Mouse (Mus musculus) CH12.LX (cell line): ENCODE measurements around the gene Hps3. TPM values are rescaled to one million over a fixed set of nuclear protein-coding genes. Genes with fewer than 3 reads are reported as not detected.

Experiments
- DNase-seq: peaks from one replicate; pipeline ENCODE4 v3.0.0-alpha.2; 2013; ENCODE audit errors: extremely low read depth
- H3K27ac ChIP-seq: 2 replicates; pipeline ENCODE4 v1.5.1; 2012; ENCODE audit warnings: low read depth, mild to moderate bottlenecking, control low read depth, moderate library complexity; ENCODE audit not compliant: insufficient read depth
- H3K27me3 ChIP-seq: replicated peaks from 2 replicates; pipeline ENCODE3; 2012; ENCODE audit warnings: inconsistent platforms
- H3K36me3 ChIP-seq, 2 experiments: replicated peaks in 1 of 2; 2 replicates each; pipeline versions ENCODE3 to v1.6.1; 2012; ENCODE audit warnings: inconsistent platforms in 1 of 2, low read length in 1 of 2, mild to moderate bottlenecking in 1 of 2, mixed read lengths in 1 of 2, moderate library complexity in 1 of 2; ENCODE audit not compliant: control insufficient read depth in 1 of 2, insufficient read depth in 1 of 2
- H3K4me1 ChIP-seq, 2 experiments: 2 replicates each; pipeline ENCODE4 v1.6.1; 2012; ENCODE audit warnings: inconsistent platforms in 1 of 2, moderate library complexity in 1 of 2; ENCODE audit not compliant: insufficient read depth in 2 of 2, control insufficient read depth in 1 of 2
- H3K4me2 ChIP-seq: 2 replicates; pipeline ENCODE4 v1.6.1; 2012; ENCODE audit warnings: low read depth, mild to moderate bottlenecking, control low read depth; ENCODE audit not compliant: poor library complexity, insufficient read depth, severe bottlenecking
- H3K4me3 ChIP-seq, 3 experiments: fragments of 150-350 bp in 1 of 3; sonication (generic) in 1 of 3; replicated peaks in 1 of 3; 2 replicates each; pipeline versions ENCODE3 to v1.5.1; 2011 to 2012; ENCODE audit warnings: low read depth in 2 of 3, low read length in 2 of 3, mild to moderate bottlenecking in 2 of 3, moderate library complexity in 2 of 3, control low read depth in 1 of 3, improper control_type of control experiment in 1 of 3, inconsistent platforms in 1 of 3, mixed read lengths in 1 of 3; ENCODE audit not compliant: poor library complexity in 1 of 3
- H3K79me2 ChIP-seq: replicated peaks from 2 replicates; pipeline ENCODE4 v1.6.1; 2012; ENCODE audit warnings: mild to moderate bottlenecking, moderate library complexity; ENCODE audit not compliant: control insufficient read depth, poor library complexity, insufficient read depth, severe bottlenecking; ENCODE audit errors: extremely low read depth
- H3K9ac ChIP-seq: 2 replicates; pipeline ENCODE4 v1.6.1; 2012; ENCODE audit warnings: low read depth, mild to moderate bottlenecking, control low read depth, moderate library complexity; ENCODE audit not compliant: insufficient read depth
- H3K9me3 ChIP-seq: replicated peaks from 2 replicates; pipeline ENCODE3; 2012; ENCODE audit warnings: low read length, inconsistent platforms, mixed read lengths
- CHD2 ChIP-seq: IDR thresholded peaks from 2 replicates; pipeline ENCODE4 v1.6.1; 2011; ENCODE audit warnings: low read length, improper control_type of control experiment
- E2F4 ChIP-seq: IDR thresholded peaks from 2 replicates; pipeline ENCODE4 v1.6.1; 2011; ENCODE audit warnings: low read depth, low read length, improper control_type of control experiment; ENCODE audit not compliant: insufficient replicate concordance
- ELF1 ChIP-seq: IDR thresholded peaks from 2 replicates; pipeline ENCODE4 v1.6.1; 2014; ENCODE audit warnings: low read depth, mild to moderate bottlenecking, inconsistent platforms, low read length, improper control_type of control experiment
- EP300 ChIP-seq: IDR thresholded peaks from 2 replicates; pipeline ENCODE4 v1.6.1; 2011; ENCODE audit warnings: low read length, improper control_type of control experiment
- ETS1 ChIP-seq: conservative IDR thresholded peaks from 2 replicates; pipeline ENCODE4 v1.6.1; 2012; ENCODE audit warnings: low read depth, mild to moderate bottlenecking, inconsistent platforms, low read length, improper control_type of control experiment, moderate library complexity
- GABPA ChIP-seq: IDR thresholded peaks from 2 replicates; pipeline ENCODE4 v1.6.1; 2012; ENCODE audit warnings: low read depth, low read length, improper control_type of control experiment, inconsistent platforms; ENCODE audit not compliant: insufficient replicate concordance
- HCFC1 ChIP-seq: IDR thresholded peaks from 2 replicates; pipeline ENCODE4 v1.6.1; 2012; ENCODE audit warnings: low read depth, mild to moderate bottlenecking, inconsistent platforms, low read length, improper control_type of control experiment
- JUN ChIP-seq: IDR thresholded peaks from 2 replicates; pipeline ENCODE4 v1.6.1; 2011; ENCODE audit warnings: low read depth, mild to moderate bottlenecking, low read length, improper control_type of control experiment, moderate library complexity; ENCODE audit not compliant: insufficient read depth
- JUND ChIP-seq: conservative IDR thresholded peaks from 2 replicates; pipeline ENCODE4 v1.6.1; 2011; ENCODE audit warnings: low read depth, low read length, improper control_type of control experiment
- KAT2A ChIP-seq: IDR thresholded peaks from 2 replicates; pipeline ENCODE4 v1.6.1; 2012; ENCODE audit warnings: low read length, improper control_type of control experiment, inconsistent platforms; ENCODE audit not compliant: insufficient replicate concordance
- MAFK ChIP-seq: IDR thresholded peaks from 2 replicates; pipeline ENCODE4 v1.6.1; 2011; ENCODE audit warnings: low read length, improper control_type of control experiment; ENCODE audit not compliant: insufficient replicate concordance
- MAX ChIP-seq: IDR thresholded peaks from 2 replicates; pipeline ENCODE4 v1.6.1; 2011; ENCODE audit warnings: low read length, improper control_type of control experiment
- MAZ ChIP-seq: IDR thresholded peaks from 2 replicates; pipeline ENCODE4 v1.6.1; 2012; ENCODE audit warnings: low read depth, mild to moderate bottlenecking, inconsistent platforms, low read length, improper control_type of control experiment, moderate library complexity
- MEF2A ChIP-seq: IDR thresholded peaks from 2 replicates; pipeline ENCODE4 v1.6.1; 2014; ENCODE audit warnings: low read depth, mild to moderate bottlenecking, inconsistent platforms, low read length, improper control_type of control experiment, borderline replicate concordance
- MXI1 ChIP-seq: IDR thresholded peaks from 2 replicates; pipeline ENCODE4 v1.6.1; 2011; ENCODE audit warnings: mild to moderate bottlenecking, low read depth, low read length, improper control_type of control experiment
- MYC ChIP-seq: IDR thresholded peaks from 2 replicates; pipeline ENCODE4 v1.6.1; 2011; ENCODE audit warnings: low read depth, mild to moderate bottlenecking, improper control_type of control experiment, low read length
- NELFE ChIP-seq: IDR thresholded peaks from 2 replicates; pipeline ENCODE4 v1.6.1; 2011; ENCODE audit warnings: low read depth, low read length, improper control_type of control experiment
- NRF1 ChIP-seq: IDR thresholded peaks from 2 replicates; pipeline ENCODE4 v1.6.1; 2014; ENCODE audit warnings: low read depth, mild to moderate bottlenecking, inconsistent platforms, low read length, improper control_type of control experiment, moderate library complexity
- PAX5 ChIP-seq: IDR thresholded peaks from 2 replicates; pipeline ENCODE4 v1.6.1; 2012; ENCODE audit warnings: low read length, inconsistent platforms, mixed read lengths
- POLR2A ChIP-seq: IDR thresholded peaks from 2 replicates; pipeline ENCODE4 v1.6.1; 2011; ENCODE audit warnings: low read depth, mild to moderate bottlenecking, improper control_type of control experiment, low read length
- POLR2AphosphoS2 ChIP-seq: IDR thresholded peaks from 2 replicates; pipeline ENCODE4 v1.6.1; 2011; ENCODE audit warnings: low read depth, low read length, improper control_type of control experiment
- RAD21 ChIP-seq: IDR thresholded peaks from 2 replicates; pipeline ENCODE4 v1.6.1; 2011; ENCODE audit warnings: low read depth, mild to moderate bottlenecking, low read length, improper control_type of control experiment, moderate library complexity
- RCOR1 ChIP-seq: conservative IDR thresholded peaks from 2 replicates; pipeline ENCODE4 v1.6.1; 2012; ENCODE audit warnings: low read depth, mild to moderate bottlenecking, inconsistent platforms, low read length, improper control_type of control experiment
- SIN3A ChIP-seq: IDR thresholded peaks from 2 replicates; pipeline ENCODE4 v1.6.1; 2012; ENCODE audit warnings: low read length, improper control_type of control experiment, inconsistent platforms
- SMC3 ChIP-seq: IDR thresholded peaks from 2 replicates; pipeline ENCODE4 v1.6.1; 2011; ENCODE audit warnings: low read depth, low read length, improper control_type of control experiment
- TBP ChIP-seq: conservative IDR thresholded peaks from 2 replicates; pipeline ENCODE4 v1.6.1; 2011; ENCODE audit warnings: low read depth, low read length, improper control_type of control experiment
- TCF12 ChIP-seq: IDR thresholded peaks from 2 replicates; pipeline ENCODE4 v1.6.1; 2014; ENCODE audit warnings: low read depth, mild to moderate bottlenecking, inconsistent platforms, low read length, improper control_type of control experiment
- UBTF ChIP-seq: IDR thresholded peaks from 2 replicates; pipeline ENCODE4 v1.6.1; 2012; ENCODE audit warnings: low read depth, mild to moderate bottlenecking, inconsistent platforms, low read length, improper control_type of control experiment, moderate library complexity
- USF1 ChIP-seq: IDR thresholded peaks from 2 replicates; pipeline ENCODE4 v1.6.1; 2014; ENCODE audit warnings: low read depth, mild to moderate bottlenecking, inconsistent platforms, low read length, improper control_type of control experiment
- USF2 ChIP-seq: conservative IDR thresholded peaks from 2 replicates; pipeline ENCODE4 v1.6.1; 2011; ENCODE audit warnings: low read depth, low read length, improper control_type of control experiment
- ZC3H11A ChIP-seq: IDR thresholded peaks from 2 replicates; pipeline ENCODE4 v1.6.1; 2012; ENCODE audit warnings: low read depth, mild to moderate bottlenecking, inconsistent platforms, low read length, improper control_type of control experiment
- ZKSCAN1 ChIP-seq: IDR thresholded peaks from 2 replicates; pipeline ENCODE4 v1.6.1; 2012; ENCODE audit warnings: low read depth, inconsistent platforms, low read length, improper control_type of control experiment, borderline replicate concordance
- ZMIZ1 ChIP-seq: IDR thresholded peaks from 2 replicates; pipeline ENCODE4 v1.6.1; 2012; ENCODE audit warnings: low read depth, mild to moderate bottlenecking, inconsistent platforms, low read length, improper control_type of control experiment
- ZNF384 ChIP-seq: IDR thresholded peaks from 2 replicates; pipeline ENCODE4 v1.6.1; 2012; ENCODE audit warnings: low read depth, low read length, improper control_type of control experiment, inconsistent platforms
- dilution Hi-C: fragments of 300-500 bp; cut with MboI; formaldehyde crosslinking; loops from 2 replicates; pipeline ENCODE4 v1.14.3; 2020; ENCODE audit warnings: low sequenced_read_pairs; ENCODE audit not compliant: extremely low pct_unique_long_range_greater_than_20kb, extremely low pct_ligation_motif_present
- in situ Hi-C: fragments of 300-500 bp; cut with MboI; formaldehyde crosslinking; loops from 3 replicates; pipeline ENCODE4 v1.14.3; 2019; ENCODE audit warnings: low sequenced_read_pairs, low pct_ligation_motif_present, low pct_unique_long_range_greater_than_20kb, mixed read lengths
- polyA plus RNA-seq: library from polyadenylated mRNA; unstranded; fragments of >175 nt; gene quantifications from 2 replicates; pipeline ENCODE4 v1.2.1, GENCODE M21; 2012; ENCODE audit warnings: low read depth; ENCODE audit not compliant: insufficient read length
- total RNA-seq, 2 experiments: library from RNA; depleted of rRNA; stranded (reverse); fragments of 300-350 nt in 1 of 2; fragments of >200 nt in 1 of 2; gene quantifications; 2 replicates each; pipeline ENCODE4 v1.2.3; 2012 to 2014

Hps3 gene
- total and polyA plus RNA-seq, 3 experiments, result 18.2 to 37.3 (median 31.8) TPM

- TF ChIP-seq CHD2, result no peak; the same call in 1 of the 2 replicates
- no peak for TF ChIP-seq ETS1
- no peak for TF ChIP-seq RCOR1
- no peak for TF ChIP-seq RAD21
- 0 out of 2 replicates have a peak, but pooled peaks have one; percentile 3 for TF ChIP-seq JUND
- TF ChIP-seq HCFC1, result no peak
- no peak for TF ChIP-seq ZMIZ1
- TF ChIP-seq POLR2A, result no peak
Observed at GRCm38 (mm10) chr3:20027788-20028187, 7.3 kb downstream of the Hps3 start (continued).

- dilution Hi-C loops, result no loop called here
- peak overlapping the region; percentile 95 for H3K27ac ChIP-seq
- H3K4me3 ChIP-seq, result no peak overlapping the region
- peaks cover 11% of the 10 kb centered on the region for H3K79me2 ChIP-seq
- H3K36me3 ChIP-seq, result peaks cover 31 to 46% of the 10 kb centered on the region in 2 experiments
- no peaks in the 10 kb centered on the region for H3K9me3 ChIP-seq
- DNase-seq, result peak; percentile 91
- no peaks in the 10 kb centered on the region for H3K27me3 ChIP-seq
- H3K9ac ChIP-seq, result peak overlapping the region; percentile 19
- H3K4me2 ChIP-seq, result peak overlapping the region; percentile 82
- in situ Hi-C loops, result no loop called here
- peaks cover 16 to 62% of the 10 kb centered on the region in 2 experiments for H3K4me1 ChIP-seq
- TF ChIP-seq TCF12, result peak; percentile 28; the same call in 1 of the 2 replicates
- TF ChIP-seq MYC, result peak; percentile 66
- peak; percentile 92 for TF ChIP-seq MEF2A
- TF ChIP-seq RAD21, result no peak; the same call in none of the 2 replicates
- TF ChIP-seq NELFE, result no peak
- no peak for TF ChIP-seq E2F4
- TF ChIP-seq ELF1, result 0 out of 2 replicates have a peak, but pooled peaks have one; percentile 46
- no peak; the same call in none of the 2 replicates for TF ChIP-seq MAX
- TF ChIP-seq RCOR1, result peak; percentile 93
- TF ChIP-seq UBTF, result no peak
- TF ChIP-seq CHD2, result peak; percentile 84
- peak; percentile 90 for TF ChIP-seq JUND
- 0 out of 2 replicates have a peak, but pooled peaks have one; percentile 50 for TF ChIP-seq TBP
- TF ChIP-seq ZKSCAN1, result no peak
- TF ChIP-seq SIN3A, result peak; percentile 83
- TF ChIP-seq PAX5, result no peak
- TF ChIP-seq ZNF384, result peak; percentile 97
- no peak for TF ChIP-seq POLR2AphosphoS2
- no peak for TF ChIP-seq USF1
- peak; percentile 55 for TF ChIP-seq JUN
- peak; percentile 12; the same call in 1 of the 2 replicates for TF ChIP-seq SMC3
- no peak for TF ChIP-seq ZC3H11A
- TF ChIP-seq USF2, result no peak
- peak; percentile 36; the same call in 1 of the 2 replicates for TF ChIP-seq HCFC1
- TF ChIP-seq MAZ, result 0 out of 2 replicates have a peak, but pooled peaks have one; percentile 74
- TF ChIP-seq EP300, result peak; percentile 97
- TF ChIP-seq ZMIZ1, result no peak
- no peak for TF ChIP-seq GABPA
- 0 out of 2 replicates have a peak, but pooled peaks have one; percentile 34 for TF ChIP-seq POLR2A
- TF ChIP-seq KAT2A, result no peak
- no peak for TF ChIP-seq NRF1
- TF ChIP-seq MAFK, result peak; percentile 71
- no peak for TF ChIP-seq MXI1
Observed at GRCm38 (mm10) chr3:20026996-20027689, 8.0 kb downstream of the Hps3 start.
